Mouse (Mus musculus): ENCODE data around the gene Abca15. TPM values are rescaled to one million over a fixed set of nuclear protein-coding genes. Genes with fewer than 3 reads are reported as not detected.
"Not testable (repeated sequence)": the region's sequence is repeated elsewhere in the genome, so short reads cannot be mapped to it uniquely, and the experiment has no call there.

The Abca15 gene
- total RNA-seq (2021): not detected
- long read RNA-seq, experiment 1: 0 reads
- long read RNA-seq, experiment 2: 0 reads

DNA sequence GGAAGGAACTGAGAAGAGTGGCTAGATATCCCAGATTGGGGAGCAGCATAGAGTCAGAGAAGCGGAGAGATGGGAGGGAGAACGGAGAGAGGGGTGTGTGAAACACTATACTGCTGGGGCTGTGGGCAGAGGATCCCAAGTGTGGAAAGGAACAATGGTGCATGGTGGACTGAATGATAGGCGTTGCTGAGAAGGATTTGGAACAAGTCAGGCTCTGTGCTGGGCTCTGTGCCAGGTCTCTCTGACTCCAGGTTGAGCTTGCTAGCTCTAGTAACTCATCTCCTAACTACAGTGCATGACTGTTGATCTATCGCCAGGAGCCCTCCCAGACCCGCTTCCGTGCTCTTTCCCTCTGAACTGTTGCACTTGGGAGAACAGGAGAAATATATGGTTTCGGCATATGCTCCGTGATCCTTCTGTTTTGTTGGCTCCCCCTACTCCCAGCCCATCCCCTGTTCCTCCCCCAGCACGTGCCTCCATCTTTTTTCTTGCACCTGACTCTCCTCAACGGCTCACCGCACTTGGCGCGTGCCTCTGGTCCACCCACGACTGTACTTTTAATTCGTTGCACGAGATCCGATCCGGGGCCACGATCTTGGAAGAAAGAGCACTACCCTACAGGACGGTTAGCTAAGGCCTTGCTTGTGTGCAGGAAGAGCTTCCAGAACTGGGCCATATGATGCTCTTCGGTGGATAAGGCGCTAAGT is at the start of gene Abca15:
Abca15 (plus strand) TSS at position 584 of the 707 bp plus-strand sequence.
- DNase-seq (ENCODE audit: low spot score in 2 of 2): no peak

DNA sequence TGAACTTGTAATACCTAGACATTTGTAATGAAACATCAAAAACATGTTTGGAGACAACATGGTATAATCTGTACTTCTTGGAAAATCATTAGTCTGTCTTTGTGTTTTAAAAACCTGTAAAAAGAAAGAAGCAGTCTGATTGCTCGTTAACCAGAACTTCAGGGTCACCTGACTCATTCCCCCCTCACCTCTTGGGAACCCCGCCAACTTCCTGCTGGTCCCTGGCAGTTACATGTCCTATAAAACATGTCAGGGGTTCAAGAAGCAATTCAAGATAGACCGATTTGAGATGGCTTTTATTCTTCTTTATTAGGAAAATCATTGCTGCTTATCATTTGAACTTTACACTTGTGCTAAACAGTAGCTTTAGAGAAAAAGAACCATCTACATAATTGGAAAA is 43.2 kb upstream of the Abca15 start:
- no peak for DNase-seq (ENCODE audit: low spot score in 2 of 2)

DNA sequence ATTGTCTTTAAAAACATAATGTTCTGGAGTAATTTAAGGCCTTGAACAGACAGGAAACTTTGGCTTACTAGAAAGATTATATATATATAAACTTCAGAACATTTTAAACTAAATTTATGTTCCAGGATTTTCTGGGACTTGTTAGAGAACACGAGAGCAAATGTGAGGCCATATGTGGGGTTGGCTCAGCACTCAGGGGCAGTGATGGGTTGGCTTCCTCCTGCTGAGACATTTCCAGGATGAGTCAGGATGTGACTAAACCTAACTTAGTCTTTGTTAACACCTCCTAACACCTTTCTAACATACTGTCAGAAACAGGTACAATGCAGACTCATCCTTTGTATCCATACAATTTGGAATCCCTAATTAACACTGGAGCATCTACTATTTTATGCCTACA is 12.4 kb upstream of the Abca15 start:
- DNase-seq (ENCODE audit: low spot score in 2 of 2): peak; percentile 33 to 48

DNA sequence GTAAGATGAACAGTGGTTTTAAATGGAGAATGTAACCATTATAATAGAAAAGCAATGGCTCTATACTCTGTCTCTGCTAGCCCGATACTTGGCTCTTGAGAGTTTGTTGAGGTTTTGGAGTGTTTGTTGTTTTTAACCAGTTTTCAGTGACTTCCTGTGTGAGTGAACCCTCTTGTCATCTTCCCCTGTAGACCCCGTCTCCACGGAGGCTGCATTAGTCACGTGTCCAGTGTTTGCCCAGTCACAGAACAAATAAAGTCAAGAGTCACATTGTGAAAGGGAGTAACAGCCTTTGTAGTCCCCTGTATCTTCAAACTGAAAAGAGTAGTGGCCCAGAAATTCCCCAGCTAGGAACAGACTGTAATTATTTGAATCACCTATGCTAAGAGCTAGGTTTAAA is 5.5 kb upstream of the Abca15 start:
- no peak for DNase-seq (ENCODE audit: low spot score in 2 of 2)

DNA sequence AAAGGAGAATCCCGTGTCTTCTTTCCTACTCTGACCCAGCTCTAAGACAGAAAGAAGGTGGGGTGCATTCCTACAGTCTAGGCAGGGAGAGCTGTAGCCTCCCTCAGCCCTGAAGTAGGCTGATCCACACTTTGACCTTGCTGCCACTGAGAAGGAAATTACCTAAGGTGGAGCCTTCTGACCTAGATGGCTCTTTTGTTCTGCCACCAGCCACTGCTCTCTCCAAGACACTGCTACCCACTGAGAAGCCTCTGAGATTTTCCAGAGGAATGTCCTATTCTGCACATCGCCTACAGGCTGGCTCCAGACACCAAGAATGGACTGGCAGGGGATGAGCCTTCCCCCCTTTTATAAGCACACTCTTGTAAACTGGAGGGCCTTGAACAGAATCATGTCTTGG is 2.6 kb upstream of the Abca15 start:
- not testable (repeated sequence) for DNase-seq (ENCODE audit: low spot score in 2 of 2)

DNA sequence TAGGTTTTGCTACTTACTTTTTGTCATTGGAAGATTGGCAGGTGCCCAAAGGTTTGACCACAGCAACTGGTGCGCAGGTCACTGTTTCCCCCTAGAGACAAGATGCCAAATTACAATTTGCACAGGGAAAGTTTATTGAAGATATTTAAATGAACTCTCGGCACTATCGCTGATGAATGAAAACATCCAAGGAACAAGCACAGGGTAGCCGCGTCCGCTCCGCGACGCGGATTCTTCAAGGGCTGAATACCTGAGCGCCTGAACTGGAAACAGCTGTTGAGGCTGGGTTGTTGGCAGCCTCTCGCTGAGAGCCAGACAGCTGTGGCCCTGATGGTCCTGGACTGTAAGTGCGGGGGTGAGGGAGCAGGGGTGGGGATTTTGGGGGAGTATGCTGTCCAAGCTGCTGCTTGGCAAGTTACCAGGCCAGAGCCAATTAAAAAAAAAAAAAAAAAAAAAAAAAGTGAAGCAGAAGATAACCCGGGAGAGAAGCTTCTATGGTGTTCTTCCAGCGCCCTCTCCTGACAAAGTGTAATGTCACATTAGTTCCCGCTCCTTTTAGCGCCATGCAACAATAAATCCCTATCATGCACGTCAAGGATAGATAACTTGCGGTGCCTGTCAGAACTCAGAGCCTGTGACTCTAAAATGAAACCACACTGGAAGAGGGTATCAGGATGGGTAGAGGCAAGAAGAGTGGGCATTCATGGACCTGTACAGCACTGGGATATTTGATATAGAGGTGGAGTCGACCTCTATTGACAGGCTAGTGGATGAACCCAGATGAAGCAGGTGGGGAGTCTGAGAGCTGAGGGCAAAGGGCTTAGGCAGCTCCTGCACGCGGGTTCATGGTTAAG is 1.0 kb upstream of the Abca15 start:
- peak; percentile 30 to 44 for DNase-seq (ENCODE audit: low spot score in 2 of 2)

DNA sequence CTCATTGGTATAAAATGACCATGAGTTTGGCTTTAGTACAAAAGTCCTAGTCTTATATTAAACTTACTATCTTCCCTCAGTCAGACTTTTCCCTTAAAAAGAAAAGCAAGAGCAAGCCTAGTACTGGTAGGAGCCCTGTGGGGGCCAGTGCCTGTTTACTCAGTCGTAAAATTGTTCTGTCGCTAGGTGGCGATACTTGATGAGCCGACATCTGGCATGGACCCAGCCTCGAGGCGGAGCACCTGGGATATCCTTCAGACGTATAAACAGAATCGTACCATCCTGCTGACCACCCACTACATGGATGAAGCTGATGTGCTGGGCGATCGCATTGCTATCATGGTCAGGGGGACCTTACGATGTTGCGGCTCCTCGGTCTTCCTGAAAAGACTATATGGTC is 32.7 kb downstream of the Abca15 start:
- DNase-seq (ENCODE audit: low spot score in 2 of 2): no peak

DNA sequence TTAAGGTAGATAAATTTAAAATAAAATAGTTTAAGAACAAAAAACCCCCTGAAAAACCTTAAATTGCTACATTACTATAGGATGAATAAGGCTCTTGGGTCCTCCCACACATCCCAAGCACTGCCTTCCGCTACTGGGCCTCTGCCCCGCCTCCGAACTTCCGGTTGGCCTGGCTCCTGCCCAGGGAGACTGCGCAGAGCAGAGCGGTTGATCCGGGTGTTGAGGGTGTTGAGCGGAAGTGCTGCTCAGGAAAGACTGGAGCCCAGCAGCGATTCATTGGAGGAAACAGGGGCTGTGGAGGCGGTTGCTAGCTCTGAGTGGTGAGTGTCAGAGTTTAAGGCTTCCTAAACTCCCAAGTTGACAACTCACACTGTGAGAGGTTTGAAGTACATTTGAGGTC is 81.0 kb downstream of the Abca15 start, which contains the start of gene Abca16:
Abca16 (plus strand) TSS at position 201 of the 400 bp plus-strand sequence.
- no peak for DNase-seq (ENCODE audit: low spot score in 2 of 2)

DNA sequence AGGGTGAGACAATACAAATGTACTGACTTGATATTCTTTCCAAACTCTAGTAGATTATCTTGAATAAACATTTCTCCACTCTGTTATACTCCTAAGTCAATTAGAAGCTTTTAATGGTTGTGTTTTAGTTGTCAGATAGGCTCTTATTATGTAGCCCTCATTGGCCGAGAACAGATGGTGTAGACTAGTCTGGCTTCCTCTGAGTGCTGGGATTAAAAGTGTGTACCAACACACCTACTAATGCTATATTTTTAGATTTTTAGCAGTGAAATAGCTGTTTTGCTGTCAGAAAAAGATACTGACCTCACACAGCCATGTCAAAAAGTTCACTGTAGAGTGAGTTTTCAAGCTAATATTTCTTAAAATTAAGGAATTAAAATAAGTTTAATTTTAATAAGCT is 83.9 kb downstream of the Abca15 start:
- DNase-seq (ENCODE audit: low spot score in 2 of 2): no peak

DNA sequence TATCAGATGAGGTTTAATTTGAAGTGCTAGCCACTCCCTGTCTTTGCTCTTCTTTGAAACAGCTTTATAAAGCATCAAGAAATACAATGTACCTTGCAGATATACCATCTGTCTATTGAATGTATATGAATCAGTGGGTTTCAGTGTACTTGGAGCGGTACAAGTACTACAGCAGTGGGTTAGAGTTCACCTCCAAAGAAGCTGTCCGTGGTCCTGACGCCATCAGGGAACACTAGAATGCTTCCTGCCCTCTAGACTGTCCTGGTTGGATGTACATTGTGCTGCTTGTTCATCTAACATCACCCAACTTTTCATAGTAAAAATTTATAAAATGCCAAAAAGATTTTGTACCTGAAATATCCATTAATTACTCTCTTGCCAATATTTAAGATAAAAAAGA is 98.2 kb downstream of the Abca15 start:
- DNase-seq (ENCODE audit: low spot score in 2 of 2): no peak

DNA sequence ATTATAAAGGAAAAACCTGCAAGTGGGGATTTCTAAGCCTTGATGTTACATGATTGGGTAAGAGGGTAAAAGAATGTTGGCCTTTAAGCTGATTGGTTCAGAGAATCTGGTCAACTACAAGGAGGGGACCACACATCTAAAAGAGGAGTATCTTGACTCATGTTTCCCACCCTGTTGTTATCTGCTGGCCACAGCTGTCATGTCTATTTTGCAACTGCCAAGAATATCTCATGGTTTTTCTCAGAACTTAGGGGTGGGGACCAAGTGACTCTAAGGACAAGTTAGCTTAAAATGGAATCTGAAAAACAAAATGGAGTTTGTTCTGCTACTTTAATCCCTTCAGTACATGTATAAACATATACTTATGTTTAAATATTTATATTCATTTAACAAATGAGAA is 103.0 kb downstream of the Abca15 start:
- DNase-seq (ENCODE audit: low spot score in 2 of 2): no peak

Other genes starting within 250 kb of the Abca15 start
- under 1 TPM; 0.12 to 0.19 TPM for gene Dnah3, start 233.4 kb upstream of the Abca15 start, total RNA-seq (2021)
- 10 to 100 TPM; 12.9 to 14.1 TPM for gene Tmem159, start 226.3 kb upstream of the Abca15 start, total RNA-seq (2021)
- gene Zp2, start 183.4 kb upstream of the Abca15 start, total RNA-seq (2021): under 1 TPM in 1 of 2 experiments, not detected in 1; 0.30 TPM
- under 1 TPM; 0.21 to 0.40 TPM for gene Anks4b, start 154.8 kb upstream of the Abca15 start, total RNA-seq (2021)
- gene Crym, start 126.6 kb upstream of the Abca15 start, total RNA-seq (2021): 10 to 100 TPM; 59.8 to 86.8 TPM
- gene Abca14, start 124.7 kb upstream of the Abca15 start, total RNA-seq (2021): not detected
- not detected for gene Abca16, start 81.0 kb downstream of the Abca15 start, total RNA-seq (2021)

All from left cerebral cortex, adult 18-20 months (tissue).